8 mouse cellular contexts compared by ENCODE assay signal in the genomic region with DNA sequence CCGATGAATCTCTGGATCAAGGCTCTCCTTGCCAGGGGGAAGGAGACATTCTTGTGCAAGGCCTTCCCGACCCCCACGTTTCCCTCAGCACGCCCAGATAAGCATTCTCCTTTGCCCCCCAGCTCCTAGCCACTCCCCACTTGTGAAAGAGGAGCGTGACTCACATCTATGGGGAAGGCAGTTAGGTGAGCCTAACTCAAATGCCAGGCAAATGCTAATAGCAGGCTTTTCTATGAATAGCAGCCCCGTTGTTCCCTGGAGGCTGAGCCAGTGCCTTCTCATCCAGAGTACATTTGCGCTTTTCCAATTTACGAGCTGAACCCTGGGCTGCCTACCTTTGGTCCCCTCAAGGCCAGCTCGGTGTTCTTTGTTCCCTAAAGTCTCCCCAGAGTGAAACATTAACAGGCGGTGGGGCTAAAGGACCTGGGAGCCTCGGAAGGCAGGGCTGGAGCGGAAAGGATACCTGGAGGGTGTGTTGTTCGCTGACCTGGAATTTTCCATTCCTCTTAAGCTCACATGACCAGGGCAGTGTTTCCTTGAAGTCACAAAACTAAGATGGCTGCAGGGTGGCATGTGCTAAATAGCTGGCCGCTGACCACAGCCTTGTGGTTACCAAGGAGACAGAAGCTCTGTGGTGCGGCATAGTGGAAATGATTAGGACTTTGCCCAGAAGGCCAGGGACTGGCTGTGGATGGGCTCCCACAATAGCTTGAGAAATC.
DNase-seq lines count a peak whose midpoint lies in the region; ATAC-seq lines count a peak whose summit lies in the region.

No protein-coding gene starts in this region.

- peak; percentile 12 for DNase-seq in urinary bladder, postnatal 14 days (ENCODE audit: low spot score)
- no peak for DNase-seq in urinary bladder, postnatal 4 days (ENCODE audit: low spot score in 2 of 2)
- peak; percentile 20 for DNase-seq in liver
- peak; percentile 73 for DNase-seq in retina, embryonic 14.5 days (ENCODE audit: low spot score)
- DNase-seq in layer of hippocampus, postnatal 14 days (ENCODE audit: low spot score in 2 of 2) = no peak
- no peak for DNase-seq in frontal cortex, postnatal 10 days (ENCODE audit: low spot score in 2 of 2)
- DNase-seq in left cerebral cortex, adult 8-10 months (ENCODE audit: low spot score in 2 of 2) = no peak

- H3K4me1 ChIP-seq in hindbrain, embryonic 16.5 days (ENCODE audit: control insufficient read depth, insufficient read depth, low read depth, low read length) = peaks cover 22% of the 10 kb centered on the region

- H3K9me3 ChIP-seq in hindbrain, embryonic 16.5 days (ENCODE audit: control insufficient read depth, low read length) = no peaks in the 10 kb centered on the region

- H3K27ac ChIP-seq in hindbrain, embryonic 16.5 days (ENCODE audit: low read depth, low read length) = peak overlapping the region; percentile 57

- no peak overlapping the region; the same call in 1 of the 2 replicates for H3K9ac ChIP-seq in hindbrain, embryonic 16.5 days (ENCODE audit: low read depth, low read length)

- no peak overlapping the region for H3K4me3 ChIP-seq in hindbrain, embryonic 16.5 days (ENCODE audit: low read length)

- H3K36me3 ChIP-seq in hindbrain, embryonic 16.5 days (ENCODE audit: control insufficient read depth, insufficient read depth, low read length) = no peaks in the 10 kb centered on the region

- no peaks in the 10 kb centered on the region for H3K27me3 ChIP-seq in hindbrain, embryonic 16.5 days (replicated peaks; ENCODE audit: control insufficient read depth, insufficient read depth, low read length)

- no peak overlapping the region for H3K4me2 ChIP-seq in hindbrain, embryonic 16.5 days (ENCODE audit: low read length)

- WGBS in hindbrain, embryonic 16.5 days = 43% methylated on average over 15 of the region's 15 CpGs

- ATAC-seq in hindbrain, embryonic 16.5 days = peak; percentile 53

Comparison
In these comparisons a context has a peak if more than half of its experiments do, and no peak if none do; other contexts are left out.
1. DNase-seq: peak in urinary bladder, postnatal 14 days (single experiment), liver (single experiment) and retina, embryonic 14.5 days (single experiment); none in urinary bladder, postnatal 4 days (0 of 2), layer of hippocampus, postnatal 14 days (0 of 2), frontal cortex, postnatal 10 days (0 of 2) and left cerebral cortex, adult 8-10 months (0 of 2).